Mouse (Mus musculus) adrenal gland, postnatal 10 days (tissue): ENCODE results near the gene Ranbp2. TPM values are rescaled to one million over a fixed set of nuclear protein-coding genes. Genes with fewer than 3 reads are reported as not detected.

Experiments used
- DNase-seq: peaks from one replicate; pipeline ENCODE4 v3.0.0; 2021; ENCODE audit warnings: mixed read lengths
- long read RNA-seq, 2 experiments: library from polyadenylated mRNA; stranded (forward); transcript quantifications; one replicate each; pipeline ENCODE4 v2.0.0; 2021
- total RNA-seq, 2 experiments: library from RNA; stranded (reverse); gene quantifications; 2 replicates each; pipeline ENCODE4 v1.2.3; 2021

Gene Ranbp2
- 10 to 100 TPM; 61.2 to 63.2 TPM for total RNA-seq
- long read RNA-seq, experiment 1, partial matches to known transcripts: 6 of 10 reads
- long read RNA-seq, experiment 1, other reads (novel, unspliced or antisense): 4 of 10 reads
- long read RNA-seq, experiment 2, partial matches to known transcripts: 6 of 6 reads
- long read RNA-seq, experiment 2, other reads (novel, unspliced or antisense): 0 of 6 reads

- DNase-seq: peak; percentile 98
These were observed at the start of gene Ranbp2 for GRCm38 (mm10) chr10:58446384-58447279. Gene Ranbp2, plus strand, starts transcription at chr10:58446920.

GRCm38 (mm10) chr10:58398941-58399340 is 47.8 kb upstream of the Ranbp2 start:
- no peak for DNase-seq

- DNase-seq: no peak
These were observed 44.9 kb upstream of the Ranbp2 start for GRCm38 (mm10) chr10:58401838-58402237.

GRCm38 (mm10) chr10:58404639-58405038 is 42.1 kb upstream of the Ranbp2 start:
- DNase-seq: no peak

GRCm38 (mm10) chr10:58405285-58405948 is 41.3 kb upstream of the Ranbp2 start:
- no peak for DNase-seq

GRCm38 (mm10) chr10:58405949-58406305 is 40.8 kb upstream of the Ranbp2 start:
- peak; percentile 20 for DNase-seq

- no peak for DNase-seq
These were observed 34.4 kb upstream of the Ranbp2 start for GRCm38 (mm10) chr10:58412331-58412730.

GRCm38 (mm10) chr10:58412852-58413251 is 33.9 kb upstream of the Ranbp2 start:
- no peak for DNase-seq

- no peak for DNase-seq
These were observed 30.0 kb upstream of the Ranbp2 start for GRCm38 (mm10) chr10:58416702-58417101.

- no peak for DNase-seq
These were observed 28.3 kb upstream of the Ranbp2 start for GRCm38 (mm10) chr10:58418290-58418971.

- DNase-seq: no peak
These were observed 18.8 kb upstream of the Ranbp2 start for GRCm38 (mm10) chr10:58427930-58428329.

- DNase-seq: no peak
These were observed 870 bp upstream of the Ranbp2 start for GRCm38 (mm10) chr10:58445850-58446249.

- DNase-seq: no peak
These were observed 611 bp downstream of the Ranbp2 start for GRCm38 (mm10) chr10:58447280-58447781.

GRCm38 (mm10) chr10:58451575-58451974 is 4.9 kb downstream of the Ranbp2 start:
- no peak for DNase-seq

GRCm38 (mm10) chr10:58452185-58452584 is 5.5 kb downstream of the Ranbp2 start:
- DNase-seq: no peak

- DNase-seq: no peak
These were observed 13.2 kb downstream of the Ranbp2 start for GRCm38 (mm10) chr10:58459896-58460295.

GRCm38 (mm10) chr10:58477086-58477755 is 30.5 kb downstream of the Ranbp2 start:
- no peak for DNase-seq

- DNase-seq: no peak
These were observed 31.4 kb downstream of the Ranbp2 start for GRCm38 (mm10) chr10:58478071-58478578.

GRCm38 (mm10) chr10:58479954-58480490 is 33.3 kb downstream of the Ranbp2 start:
- DNase-seq: no peak

- DNase-seq: no peak
These were observed 44.3 kb downstream of the Ranbp2 start for GRCm38 (mm10) chr10:58491031-58491430.

GRCm38 (mm10) chr10:58495637-58496036 is 48.9 kb downstream of the Ranbp2 start:
- DNase-seq: no peak
